In the genomic region with DNA sequence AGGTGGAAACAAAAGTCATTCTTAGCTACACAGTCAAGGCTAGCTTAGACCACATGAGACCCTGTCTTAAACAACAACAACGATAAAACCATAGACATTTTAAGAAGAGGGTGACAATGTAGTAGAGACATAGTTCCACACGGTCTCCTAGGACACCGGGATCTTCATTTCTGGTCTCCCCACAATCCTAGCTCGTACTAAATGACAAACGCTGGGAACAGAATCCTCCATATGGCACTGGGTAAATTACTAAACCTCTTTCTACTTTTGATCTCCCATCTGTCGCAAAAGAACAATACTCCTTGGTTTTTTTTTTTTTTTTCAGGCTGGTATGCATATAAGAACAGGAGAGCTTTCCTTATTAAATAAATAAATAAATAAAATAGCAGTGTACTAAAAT, we compare ENCODE assay signal across 9 mouse cellular contexts. TPM values are rescaled to one million over a fixed set of nuclear protein-coding genes. Genes with fewer than 3 reads are reported as not detected.
DNase-seq lines count a peak whose midpoint lies in the region; ATAC-seq and TF ChIP-seq lines count a peak whose summit lies in the region.
"Had no signal": no experiment of that assay in that cellular context is flagged by ENCODE, and none has a peak within 500 bp of the region (broad histone marks: within the 10 kb centered on the region; RNA-seq: fewer than 3 reads in every experiment).

No protein-coding gene starts in this region.

- H3K4me1 ChIP-seq in heart, embryonic 14.5 days (ENCODE audit: control insufficient read depth in 2 of 2, insufficient read depth in 2 of 2, low read length in 2 of 2) = peaks cover 4 to 11% of the 10 kb centered on the region in 2 experiments
- peaks cover 34% of the 10 kb centered on the region for H3K4me1 ChIP-seq in thymus, adult 2 months (replicated peaks; ENCODE audit: control insufficient read depth, insufficient read depth, low read length)
- H3K4me1 ChIP-seq in liver, embryonic 13.5 days (replicated peaks) = peaks cover 80% of the 10 kb centered on the region

- H3K4me3 ChIP-seq in heart, embryonic 14.5 days (ENCODE audit: control insufficient read depth in 1 of 2, insufficient read depth in 1 of 2, low read depth in 1 of 2, low read length in 2 of 2) = no peak overlapping the region
- peak overlapping the region; percentile 33 for H3K4me3 ChIP-seq in thymus, adult 2 months (ENCODE audit: control insufficient read depth, insufficient read depth, low read length)
- peak overlapping the region; percentile 97 for H3K4me3 ChIP-seq in liver, embryonic 13.5 days (replicated peaks)

- DNase-seq in heart, postnatal 36 days = no peak
- no peak for DNase-seq in thymus, adult 2 months
- DNase-seq in thymus, postnatal 10 days (ENCODE audit: low spot score in 2 of 2) = no peak
- no peak for DNase-seq in liver, embryonic 13.5 days
- DNase-seq in testis, postnatal 14 days (ENCODE audit: low spot score) = no peak
- DNase-seq in adrenal gland, adult (ENCODE audit: inconsistent age in 2 of 2, low spot score in 1 of 2) = no peak
- DNase-seq: cerebellum, adult 18-20 months had no signal

- H3K27me3 ChIP-seq in heart, embryonic 14.5 days (ENCODE audit: control insufficient read depth, insufficient read depth, low read length) = no peaks in the 10 kb centered on the region
- H3K27me3 ChIP-seq in thymus, adult 2 months (ENCODE audit: control insufficient read depth, insufficient read depth, low read length) = no peaks in the 10 kb centered on the region
- no peaks in the 10 kb centered on the region for H3K27me3 ChIP-seq in liver, embryonic 13.5 days

- H3K9me3 ChIP-seq in heart, embryonic 14.5 days (ENCODE audit: control insufficient read depth, low read length) = no peaks in the 10 kb centered on the region
- no peaks in the 10 kb centered on the region for H3K9me3 ChIP-seq in liver, embryonic 13.5 days (replicated peaks)

- H3K36me3 ChIP-seq in heart, embryonic 14.5 days (ENCODE audit: control insufficient read depth, insufficient read depth, low read length) = 0 out of 2 replicates have a peak, but pooled peaks cover 2% of the 10 kb centered on the region
- H3K36me3 ChIP-seq in thymus, adult 2 months (ENCODE audit: control insufficient read depth, insufficient read depth, low read length) = peaks cover 19% of the 10 kb centered on the region
- H3K36me3 ChIP-seq in liver, embryonic 13.5 days = peaks cover 48% of the 10 kb centered on the region

- no peak overlapping the region; the same call in 1 of the 2 replicates for H3K9ac ChIP-seq in heart, embryonic 14.5 days (ENCODE audit: low read length)
- peak overlapping the region; percentile 93 for H3K9ac ChIP-seq in liver, embryonic 13.5 days

- 91% methylated on average over 6 of the region's 6 CpGs for WGBS in heart, embryonic 14.5 days
- WGBS in thymus, adult 2 months = 79% methylated on average over 6 of the region's 6 CpGs
- 88% methylated on average over 6 of the region's 6 CpGs for WGBS in liver, embryonic 13.5 days (ENCODE audit: insufficient replicate concordance)

- intact Hi-C loops in heart, postnatal 36 days (cut with DNase I) = no loop called here

- H3K27ac ChIP-seq in heart, embryonic 14.5 days (replicated peaks in 1 of 2; ENCODE audit: control insufficient read depth in 1 of 2, insufficient read depth in 1 of 2, low read depth in 2 of 2, low read length in 2 of 2) = no peak overlapping the region
- H3K27ac ChIP-seq in thymus, adult 2 months (ENCODE audit: control insufficient read depth, insufficient read depth, low read length) = no peak overlapping the region
- peak overlapping the region; percentile 92 for H3K27ac ChIP-seq in liver, embryonic 13.5 days

- H3K4me2 ChIP-seq in heart, embryonic 14.5 days (ENCODE audit: low read length) = peak overlapping the region; percentile 95; the same call in 1 of the 2 replicates
- H3K4me2 ChIP-seq in liver, embryonic 13.5 days = peak overlapping the region; percentile 94

- TF ChIP-seq CTCF in thymus, adult 2 months (IDR thresholded peaks at IDR 0.05; ENCODE audit: borderline replicate concordance, control insufficient read depth, extremely low read depth, insufficient read depth, low read length, poor library complexity) = no peak

- TF ChIP-seq POLR2A in thymus, adult 2 months (IDR thresholded peaks at IDR 0.05; ENCODE audit: control insufficient read depth, extremely low read depth, insufficient read depth, low read length, poor library complexity) = no peak

- no peak for ATAC-seq in heart, embryonic 14.5 days (ENCODE audit: insufficient number of reproducible peaks, insufficient read depth, low FRiP score, low read depth)
- no peak for ATAC-seq in liver, embryonic 13.5 days (ENCODE audit: low read depth)
- no peak for ATAC-seq in monocyte, adult 5-6 weeks (replicated peaks; ENCODE audit: insufficient number of reproducible peaks, low FRiP score, low TSS enrichment, poor library complexity, severe bottlenecking)

RNA-seq across cellular contexts. Expression of gene Agfg2, which starts 2.0 kb away (rescaled TPM):
- 10.7 and 12.1 TPM in 2 replicates for polyA plus RNA-seq in heart, embryonic 14.5 days (2014; fragmentation: Nextera tagmentation; extraction: Ambion mirVana)
- total RNA-seq in heart, postnatal 36 days (2021) = 10 to 100 TPM; 11.6 to 18.3 TPM
- polyA plus RNA-seq in thymus, adult 2 months (2012; rRNA removed) = 205 and 213 TPM in 2 replicates
- polyA plus RNA-seq in liver, embryonic 13.5 days (2015; fragmentation: Nextera tagmentation; extraction: Ambion mirVana) = 32.1 and 37.8 TPM in 2 replicates
- 7.7 to 11.8 TPM (median 9.0 TPM) in 3 replicates for total RNA-seq in monocyte, adult 5-6 weeks (2017)

RNA-seq across cellular contexts. Expression of gene Irs3, which starts 37.0 kb away (rescaled TPM):
- polyA plus RNA-seq in heart, embryonic 14.5 days (2014; fragmentation: Nextera tagmentation; extraction: Ambion mirVana) = 0.11 TPM in 2 replicates
- under 1 TPM; 0.14 to 0.75 TPM for total RNA-seq in heart, postnatal 36 days (2021)
- 2.2 and 2.5 TPM in 2 replicates for polyA plus RNA-seq in thymus, adult 2 months (2012; rRNA removed)
- 0.13 TPM in 1 of 2 replicates, not detected in the other for polyA plus RNA-seq in liver, embryonic 13.5 days (2015; fragmentation: Nextera tagmentation; extraction: Ambion mirVana)
- 0.10 TPM in 1 of 3 replicates, not detected in the others for total RNA-seq in monocyte, adult 5-6 weeks (2017)

RNA-seq across cellular contexts. Expression of gene Sap25, which starts 41.4 kb away (rescaled TPM):
- polyA plus RNA-seq in heart, embryonic 14.5 days (2014; fragmentation: Nextera tagmentation; extraction: Ambion mirVana) = 4.3 and 4.6 TPM in 2 replicates
- total RNA-seq in heart, postnatal 36 days (2021) = 1 to 10 TPM; 1.2 to 1.7 TPM
- polyA plus RNA-seq in thymus, adult 2 months (2012; rRNA removed) = 576 and 646 TPM in 2 replicates
- 2.8 and 3.4 TPM in 2 replicates for polyA plus RNA-seq in liver, embryonic 13.5 days (2015; fragmentation: Nextera tagmentation; extraction: Ambion mirVana)
- total RNA-seq in monocyte, adult 5-6 weeks (2017) = 20.7 to 64.8 TPM (median 21.8 TPM) in 3 replicates

RNA-seq across cellular contexts. Expression of gene Gm20605, which starts 53.6 kb away (rescaled TPM):
- polyA plus RNA-seq in heart, embryonic 14.5 days (2014; fragmentation: Nextera tagmentation; extraction: Ambion mirVana) = 5.2 and 5.6 TPM in 2 replicates
- total RNA-seq in heart, postnatal 36 days (2021) = 1 to 10 TPM; 3.9 to 4.9 TPM
- polyA plus RNA-seq in thymus, adult 2 months (2012; rRNA removed) = 149 and 153 TPM in 2 replicates
- 3.4 and 4.1 TPM in 2 replicates for polyA plus RNA-seq in liver, embryonic 13.5 days (2015; fragmentation: Nextera tagmentation; extraction: Ambion mirVana)
- 12.9 to 28.7 TPM (median 25.9 TPM) in 3 replicates for total RNA-seq in monocyte, adult 5-6 weeks (2017)

RNA-seq across cellular contexts. Expression of gene Lrch4, which starts 53.6 kb away (rescaled TPM):
- polyA plus RNA-seq in heart, embryonic 14.5 days (2014; fragmentation: Nextera tagmentation; extraction: Ambion mirVana) = 22.7 and 23.9 TPM in 2 replicates
- 10 to 100 TPM; 18.4 to 20.5 TPM for total RNA-seq in heart, postnatal 36 days (2021)
- 576 and 587 TPM in 2 replicates for polyA plus RNA-seq in thymus, adult 2 months (2012; rRNA removed)
- polyA plus RNA-seq in liver, embryonic 13.5 days (2015; fragmentation: Nextera tagmentation; extraction: Ambion mirVana) = 24.8 and 32.0 TPM in 2 replicates
- total RNA-seq in monocyte, adult 5-6 weeks (2017) = 34.9 to 86.0 TPM (median 77.2 TPM) in 3 replicates

Comparison
In these comparisons a context has a peak if more than half of its experiments do, and no peak if none do; other contexts are left out.
1. H3K4me3 ChIP-seq: peak in thymus, adult 2 months (single experiment) and liver, embryonic 13.5 days (single experiment); none in heart, embryonic 14.5 days (0 of 2).
2. RNA of gene Sap25, which starts 41.4 kb away (polyA plus RNA-seq): 576 to 646 TPM in thymus, adult 2 months; 4.3 to 4.6 TPM in heart, embryonic 14.5 days and 2.8 to 3.4 TPM in liver, embryonic 13.5 days; every median in the first group is over 100 times any median in the second.